Mouse (Mus musculus) CH12.LX (cell line): Measurements from ENCODE around the gene Megf11.

ENCODE experiments used
- CTCF ChIP-seq, 2 experiments: IDR thresholded peaks in 1 of 2; conservative IDR thresholded peaks in 1 of 2; 2 replicates each; pipeline ENCODE4 v1.5.1; 2011 to 2012; ENCODE audit warnings: low read depth in 2 of 2, low read length in 2 of 2, improper control_type of control experiment in 1 of 2, inconsistent platforms in 1 of 2, mild to moderate bottlenecking in 1 of 2, moderate library complexity in 1 of 2
- ELF1 ChIP-seq: IDR thresholded peaks from 2 replicates; pipeline ENCODE4 v1.6.1; 2014; ENCODE audit warnings: low read depth, mild to moderate bottlenecking, inconsistent platforms, low read length, improper control_type of control experiment
- POLR2A ChIP-seq: IDR thresholded peaks from 2 replicates; pipeline ENCODE4 v1.6.1; 2011; ENCODE audit warnings: low read depth, mild to moderate bottlenecking, improper control_type of control experiment, low read length
- SIN3A ChIP-seq: IDR thresholded peaks from 2 replicates; pipeline ENCODE4 v1.6.1; 2012; ENCODE audit warnings: low read length, improper control_type of control experiment, inconsistent platforms

- TF ChIP-seq CTCF (conservative IDR thresholded peaks at IDR 0.05 in 1 of 2, IDR thresholded peaks at IDR 0.05 in 1 of 2; ENCODE audit: low read depth in 2 of 2, low read length in 2 of 2) (peak; percentile 22 to 41; a peak in 2 of 4 replicates), SIN3A (no peak), ELF1 (no peak), POLR2A (no peak)
Observed at GRCm38 (mm10) chr9:64507995-64508394, 122.6 kb downstream of the Megf11 start.
